Mouse (Mus musculus): ENCODE measurements around the gene Rsph3b. TPM values are rescaled to one million over a fixed set of nuclear protein-coding genes. Genes with fewer than 3 reads are reported as not detected.
A peak's percentile ranks its signal among the peaks of the same experiment; 100 is the strongest.
"Not testable (repeated sequence)": the region's sequence is repeated elsewhere in the genome, so short reads cannot be mapped to it uniquely, and the experiment has no call there.

The Rsph3b gene
- polyA plus RNA-seq, 1 experiment, result 4.9 TPM

GRCm38 (mm10) chr17:6967673-6968072 lies 19.2 kb upstream of the Rsph3b start:
- not testable (repeated sequence) for H3K4me3 ChIP-seq (replicated peaks; ENCODE audit: control insufficient read depth, low read depth, low read length); H3K4me1 ChIP-seq (ENCODE audit: control insufficient read depth, insufficient read depth, low read length); H3K27ac ChIP-seq (ENCODE audit: control insufficient read depth, insufficient read depth, low read depth, low read length, poor library complexity)
- 25% methylated on average over 1 of the region's 1 CpGs for WGBS

GRCm38 (mm10) chr17:6965364-6965763 lies 16.9 kb upstream of the Rsph3b start:
- not testable (repeated sequence) for H3K4me3 ChIP-seq (replicated peaks; ENCODE audit: control insufficient read depth, low read depth, low read length); H3K27ac ChIP-seq (ENCODE audit: control insufficient read depth, insufficient read depth, low read depth, low read length, poor library complexity); H3K4me1 ChIP-seq (ENCODE audit: control insufficient read depth, insufficient read depth, low read length)
- peak; percentile 36; the same call in 1 of the 2 replicates for TF ChIP-seq CTCF (IDR thresholded peaks at IDR 0.05; ENCODE audit: control insufficient read depth, insufficient read depth, low read length)
- WGBS, result 12% methylated on average over 6 of the region's 6 CpGs

GRCm38 (mm10) chr17:6962936-6963335 lies 14.5 kb upstream of the Rsph3b start:
- peak overlapping the region; percentile 33; the same call in 1 of the 2 replicates for H3K27ac ChIP-seq (ENCODE audit: control insufficient read depth, insufficient read depth, low read depth, low read length, poor library complexity)
- not testable (repeated sequence) for H3K4me3 ChIP-seq (replicated peaks; ENCODE audit: control insufficient read depth, low read depth, low read length); H3K4me1 ChIP-seq (ENCODE audit: control insufficient read depth, insufficient read depth, low read length)
- WGBS, result 18% methylated on average over 4 of the region's 4 CpGs

GRCm38 (mm10) chr17:6962339-6962738 lies 13.9 kb upstream of the Rsph3b start:
- not testable (repeated sequence) for H3K4me1 ChIP-seq (ENCODE audit: control insufficient read depth, insufficient read depth, low read length); H3K4me3 ChIP-seq (replicated peaks; ENCODE audit: control insufficient read depth, low read depth, low read length)
- WGBS, result 49% methylated on average over 4 of the region's 6 CpGs
- peak overlapping the region; percentile 71 for H3K27ac ChIP-seq (ENCODE audit: control insufficient read depth, insufficient read depth, low read depth, low read length, poor library complexity)

GRCm38 (mm10) chr17:6961181-6962000 lies 12.9 kb upstream of the Rsph3b start:
- peak overlapping the region; percentile 54 for H3K4me3 ChIP-seq (replicated peaks; ENCODE audit: control insufficient read depth, low read depth, low read length)
- H3K27ac ChIP-seq (ENCODE audit: control insufficient read depth, insufficient read depth, low read depth, low read length, poor library complexity), result peak overlapping the region; percentile 63; the same call in 1 of the 2 replicates
- under 1% methylated on average over 21 of the region's 48 CpGs for WGBS
- not testable (repeated sequence) for H3K4me1 ChIP-seq (ENCODE audit: control insufficient read depth, insufficient read depth, low read length)

GRCm38 (mm10) chr17:6960776-6961175 lies 12.3 kb upstream of the Rsph3b start, which contains the start of gene Tagap1:
Gene Tagap1 (minus strand): TSS chr17:6961156.
- under 1% methylated on average over 46 of the region's 51 CpGs for WGBS
- H3K4me1 ChIP-seq (ENCODE audit: control insufficient read depth, insufficient read depth, low read length), result not testable (repeated sequence)
- peak within 1 kb of the TSS; percentile 67 for H3K4me3 ChIP-seq (replicated peaks; ENCODE audit: control insufficient read depth, low read depth, low read length)
- H3K27ac ChIP-seq (ENCODE audit: control insufficient read depth, insufficient read depth, low read depth, low read length, poor library complexity), result peak within 1 kb of the TSS; percentile 75

- H3K4me3 ChIP-seq (replicated peaks; ENCODE audit: control insufficient read depth, low read depth, low read length); H3K27ac ChIP-seq (ENCODE audit: control insufficient read depth, insufficient read depth, low read depth, low read length, poor library complexity); H3K4me1 ChIP-seq (ENCODE audit: control insufficient read depth, insufficient read depth, low read length): not testable (repeated sequence)
- 0% methylated on average over 12 of the region's 12 CpGs for WGBS
Measured at GRCm38 (mm10) chr17:6960349-6960748, 11.9 kb upstream of the Rsph3b start.

- not testable (repeated sequence) for H3K4me1 ChIP-seq (ENCODE audit: control insufficient read depth, insufficient read depth, low read length); H3K27ac ChIP-seq (ENCODE audit: control insufficient read depth, insufficient read depth, low read depth, low read length, poor library complexity); H3K4me3 ChIP-seq (replicated peaks; ENCODE audit: control insufficient read depth, low read depth, low read length)
- 43% methylated on average over 5 of the region's 6 CpGs for WGBS
Measured at GRCm38 (mm10) chr17:6959543-6960259, 11.2 kb upstream of the Rsph3b start.

- not testable (repeated sequence) for H3K4me1 ChIP-seq (ENCODE audit: control insufficient read depth, insufficient read depth, low read length); H3K27ac ChIP-seq (ENCODE audit: control insufficient read depth, insufficient read depth, low read depth, low read length, poor library complexity); H3K4me3 ChIP-seq (replicated peaks; ENCODE audit: control insufficient read depth, low read depth, low read length)
- WGBS, result 81% methylated on average over 7 of the region's 8 CpGs
Measured at GRCm38 (mm10) chr17:6958881-6959280, 10.4 kb upstream of the Rsph3b start.

GRCm38 (mm10) chr17:6948769-6949228 lies 317 bp upstream of the Rsph3b start:
- H3K4me1 ChIP-seq (ENCODE audit: control insufficient read depth, insufficient read depth, low read length); H3K4me3 ChIP-seq (replicated peaks; ENCODE audit: control insufficient read depth, low read depth, low read length): not testable (repeated sequence)
- WGBS, result 2% methylated on average over 9 of the region's 9 CpGs
- H3K27ac ChIP-seq (ENCODE audit: control insufficient read depth, insufficient read depth, low read depth, low read length, poor library complexity), result peak overlapping the region; percentile 81; the same call in 1 of the 2 replicates

GRCm38 (mm10) chr17:6947637-6947983 lies 872 bp downstream of the Rsph3b start:
- 0% methylated on average over 1 of the region's 8 CpGs for WGBS
- H3K4me3 ChIP-seq (replicated peaks; ENCODE audit: control insufficient read depth, low read depth, low read length); H3K27ac ChIP-seq (ENCODE audit: control insufficient read depth, insufficient read depth, low read depth, low read length, poor library complexity); H3K4me1 ChIP-seq (ENCODE audit: control insufficient read depth, insufficient read depth, low read length): not testable (repeated sequence)

- not testable (repeated sequence) for H3K4me1 ChIP-seq (ENCODE audit: control insufficient read depth, insufficient read depth, low read length); H3K4me3 ChIP-seq (replicated peaks; ENCODE audit: control insufficient read depth, low read depth, low read length); H3K27ac ChIP-seq (ENCODE audit: control insufficient read depth, insufficient read depth, low read depth, low read length, poor library complexity)
- WGBS, result no CpG with 5 or more reads among the region's 4 CpGs
Measured at GRCm38 (mm10) chr17:6942560-6942959, 5.9 kb downstream of the Rsph3b start.

GRCm38 (mm10) chr17:6931625-6932024 lies 16.9 kb downstream of the Rsph3b start:
- not testable (repeated sequence) for H3K4me1 ChIP-seq (ENCODE audit: control insufficient read depth, insufficient read depth, low read length); H3K4me3 ChIP-seq (replicated peaks; ENCODE audit: control insufficient read depth, low read depth, low read length); H3K27ac ChIP-seq (ENCODE audit: control insufficient read depth, insufficient read depth, low read depth, low read length, poor library complexity)
- 87% methylated on average over 7 of the region's 7 CpGs for WGBS
